Mouse (Mus musculus): ENCODE results near the gene Rsph3b. TPM values are rescaled to one million over a fixed set of nuclear protein-coding genes. Genes with fewer than 3 reads are reported as not detected.
"Not testable (repeated sequence)": the region's sequence is repeated elsewhere in the genome, so short reads cannot be mapped to it uniquely, and the experiment has no call there.

Rsph3b gene
- polyA plus RNA-seq, 1 experiment from 2014 or later, result 47.8 TPM

- H3K9me3 ChIP-seq (replicated peaks); H3K36me3 ChIP-seq; H3K4me1 ChIP-seq; H3K4me3 ChIP-seq (replicated peaks); H3K9ac ChIP-seq; H3K27ac ChIP-seq; H3K27me3 ChIP-seq; H3K4me2 ChIP-seq: not testable (repeated sequence)
- ATAC-seq (replicated peaks; ENCODE audit: low FRiP score), result 0 out of 2 replicates have a peak, but pooled peaks have one; percentile 31
- WGBS, result 83% methylated on average over 1 of the region's 8 CpGs
Observed at GRCm38 (mm10) chr17:6970334-6970733, 21.9 kb upstream of the Rsph3b start, which contains the start of gene Rnaset2b. Rnaset2b (plus strand) TSS chr17:6970634.

GRCm38 (mm10) chr17:6967673-6968072, 19.2 kb upstream of the Rsph3b start:
- not testable (repeated sequence) for H3K9me3 ChIP-seq (replicated peaks); H3K27me3 ChIP-seq; ATAC-seq (replicated peaks; ENCODE audit: low FRiP score); H3K27ac ChIP-seq; H3K4me3 ChIP-seq (replicated peaks); H3K9ac ChIP-seq; H3K4me2 ChIP-seq; H3K4me1 ChIP-seq; H3K36me3 ChIP-seq
- WGBS, result 20% methylated on average over 1 of the region's 1 CpGs

GRCm38 (mm10) chr17:6965364-6965763, 16.9 kb upstream of the Rsph3b start:
- not testable (repeated sequence) for H3K9me3 ChIP-seq (replicated peaks); H3K4me1 ChIP-seq; H3K36me3 ChIP-seq; H3K27me3 ChIP-seq; ATAC-seq (replicated peaks; ENCODE audit: low FRiP score); H3K9ac ChIP-seq; H3K27ac ChIP-seq; H3K4me3 ChIP-seq (replicated peaks); H3K4me2 ChIP-seq
- 16% methylated on average over 6 of the region's 6 CpGs for WGBS

- H3K4me1 ChIP-seq; H3K4me3 ChIP-seq (replicated peaks); H3K27me3 ChIP-seq; H3K9ac ChIP-seq; H3K9me3 ChIP-seq (replicated peaks); H3K4me2 ChIP-seq; ATAC-seq (replicated peaks; ENCODE audit: low FRiP score); H3K27ac ChIP-seq; H3K36me3 ChIP-seq: not testable (repeated sequence)
- WGBS, result 61% methylated on average over 4 of the region's 4 CpGs
Observed at GRCm38 (mm10) chr17:6962936-6963335, 14.5 kb upstream of the Rsph3b start.

GRCm38 (mm10) chr17:6962339-6962738, 13.9 kb upstream of the Rsph3b start:
- 74% methylated on average over 4 of the region's 6 CpGs for WGBS
- not testable (repeated sequence) for H3K9ac ChIP-seq; ATAC-seq (replicated peaks; ENCODE audit: low FRiP score); H3K27me3 ChIP-seq; H3K4me2 ChIP-seq; H3K4me1 ChIP-seq; H3K36me3 ChIP-seq; H3K4me3 ChIP-seq (replicated peaks); H3K9me3 ChIP-seq (replicated peaks)
- H3K27ac ChIP-seq, result 0 out of 2 replicates have a peak overlapping the region, but pooled peaks have one; percentile 18

- H3K4me3 ChIP-seq (replicated peaks), result peak overlapping the region; percentile 54
- H3K4me2 ChIP-seq, result peak overlapping the region; percentile 55
- not testable (repeated sequence) for H3K27me3 ChIP-seq; H3K4me1 ChIP-seq; H3K36me3 ChIP-seq; H3K9me3 ChIP-seq (replicated peaks); H3K9ac ChIP-seq
- peak overlapping the region; percentile 72; the same call in 1 of the 2 replicates for H3K27ac ChIP-seq
- ATAC-seq (replicated peaks; ENCODE audit: low FRiP score), result peak; percentile 98
- WGBS, result 0% methylated on average over 16 of the region's 48 CpGs
Observed at GRCm38 (mm10) chr17:6961181-6962000, 12.9 kb upstream of the Rsph3b start.

- not testable (repeated sequence) for H3K4me1 ChIP-seq; ATAC-seq (replicated peaks; ENCODE audit: low FRiP score); H3K27me3 ChIP-seq; H3K36me3 ChIP-seq; H3K9me3 ChIP-seq (replicated peaks)
- Histone ChIP-seq H3K4me2 (peak within 1 kb of the TSS; percentile 55), H3K4me3 (replicated peaks) (peak within 1 kb of the TSS; percentile 54), H3K9ac (peak within 1 kb of the TSS; percentile 43; the same call in 1 of the 2 replicates), H3K27ac (peak within 1 kb of the TSS; percentile 76)
- under 1% methylated on average over 47 of the region's 51 CpGs for WGBS
Observed at GRCm38 (mm10) chr17:6960776-6961175, 12.3 kb upstream of the Rsph3b start, which contains the start of gene Tagap1. Tagap1 (minus strand) TSS chr17:6961156.

- ATAC-seq (replicated peaks; ENCODE audit: low FRiP score); H3K36me3 ChIP-seq; H3K27ac ChIP-seq; H3K9me3 ChIP-seq (replicated peaks); H3K4me1 ChIP-seq; H3K27me3 ChIP-seq: not testable (repeated sequence)
- Histone ChIP-seq H3K4me2 (peak overlapping the region; percentile 51), H3K4me3 (replicated peaks) (peak overlapping the region; percentile 54), H3K9ac (peak overlapping the region; percentile 23; the same call in 1 of the 2 replicates)
- WGBS, result under 1% methylated on average over 12 of the region's 12 CpGs
Observed at GRCm38 (mm10) chr17:6960349-6960748, 11.9 kb upstream of the Rsph3b start.

GRCm38 (mm10) chr17:6959543-6960259, 11.2 kb upstream of the Rsph3b start:
- not testable (repeated sequence) for H3K27me3 ChIP-seq; H3K36me3 ChIP-seq; H3K9ac ChIP-seq; H3K9me3 ChIP-seq (replicated peaks); ATAC-seq (replicated peaks; ENCODE audit: low FRiP score); H3K4me1 ChIP-seq; H3K27ac ChIP-seq
- Histone ChIP-seq H3K4me2 (peak overlapping the region; percentile 51), H3K4me3 (replicated peaks) (peak overlapping the region; percentile 54)
- 61% methylated on average over 5 of the region's 6 CpGs for WGBS

- H3K4me2 ChIP-seq; H3K36me3 ChIP-seq; H3K9me3 ChIP-seq (replicated peaks); H3K27me3 ChIP-seq; H3K9ac ChIP-seq; H3K27ac ChIP-seq; H3K4me3 ChIP-seq (replicated peaks); ATAC-seq (replicated peaks; ENCODE audit: low FRiP score); H3K4me1 ChIP-seq: not testable (repeated sequence)
- WGBS, result 85% methylated on average over 7 of the region's 8 CpGs
Observed at GRCm38 (mm10) chr17:6958881-6959280, 10.4 kb upstream of the Rsph3b start.

- H3K36me3 ChIP-seq; H3K9me3 ChIP-seq (replicated peaks); H3K27me3 ChIP-seq; H3K4me1 ChIP-seq: not testable (repeated sequence)
- Histone ChIP-seq H3K27ac (peak overlapping the region; percentile 95), H3K9ac (peak overlapping the region; percentile 48; the same call in 1 of the 2 replicates), H3K4me2 (peak overlapping the region; percentile 69), H3K4me3 (replicated peaks) (peak overlapping the region; percentile 62)
- ATAC-seq (replicated peaks; ENCODE audit: low FRiP score), result peak; percentile 26
- WGBS, result 8% methylated on average over 9 of the region's 9 CpGs
Observed at GRCm38 (mm10) chr17:6948769-6949228, 317 bp upstream of the Rsph3b start.

- H3K36me3 ChIP-seq; H3K4me1 ChIP-seq; H3K27me3 ChIP-seq; H3K9me3 ChIP-seq (replicated peaks); H3K9ac ChIP-seq: not testable (repeated sequence)
- Histone ChIP-seq H3K4me2 (peak overlapping the region; percentile 69), H3K27ac (peak overlapping the region; percentile 95; the same call in 1 of the 2 replicates), H3K4me3 (replicated peaks) (peak overlapping the region; percentile 62)
- ATAC-seq (replicated peaks; ENCODE audit: low FRiP score), result peak; percentile 12; the same call in 1 of the 2 replicates
- no CpG with 5 or more reads among the region's 8 CpGs for WGBS
Observed at GRCm38 (mm10) chr17:6947637-6947983, 872 bp downstream of the Rsph3b start.

All from kidney, embryonic 15.5 days (tissue).